Mouse (Mus musculus) forebrain, embryonic 14.5 days (tissue): ENCODE measurements at regions not wholly inside any gene's neighbourhood (a gene's known extent, or its start where the extent isn't known, plus 50 kb on each side); places are given as distances from the start of the nearest gene placed in this dataset.

ENCODE experiments used
- ATAC-seq: fragments of 200-750 bp; cut with Nextera tagmentation; 2 replicates; pipeline ENCODE4 v1.8.0; 2017; ENCODE audit warnings: mild to moderate bottlenecking, moderate library complexity
- DNase-seq: peaks from one replicate; pipeline ENCODE4 v3.0.0-alpha.2; 2015; ENCODE audit warnings: low spot score
- H3K27ac ChIP-seq: fragments of 300-500 bp; sonication (generic); 2 replicates; pipeline ENCODE4 v1.5.1; 2014; ENCODE audit warnings: low read depth, mild to moderate bottlenecking, control low read depth, low read length, moderate library complexity
- H3K27me3 ChIP-seq: fragments of 300-500 bp; sonication (generic); replicated peaks from 2 replicates; pipeline ENCODE4 v1.6.1; 2014; ENCODE audit warnings: low read length, control low read depth, mixed read lengths; ENCODE audit not compliant: control insufficient read depth, insufficient read depth
- H3K36me3 ChIP-seq: fragments of 300-500 bp; sonication (generic); 2 replicates; pipeline ENCODE4 v1.6.1; 2014; ENCODE audit warnings: low read length, control low read depth; ENCODE audit not compliant: control insufficient read depth, insufficient read depth
- H3K4me1 ChIP-seq: fragments of 300-500 bp; sonication (generic); 2 replicates; pipeline ENCODE4 v1.6.1; 2014; ENCODE audit warnings: antibody characterized with exemption, low read length, control low read depth; ENCODE audit not compliant: control insufficient read depth, insufficient read depth
- H3K4me2 ChIP-seq: fragments of 300-500 bp; sonication (generic); 2 replicates; pipeline ENCODE4 v1.6.1; 2014; ENCODE audit warnings: mild to moderate bottlenecking, control low read depth, low read length
- H3K4me3 ChIP-seq: fragments of 300-500 bp; sonication (generic); 2 replicates; pipeline ENCODE4 v1.5.1; 2014; ENCODE audit warnings: low read depth, low read length, control low read depth
- H3K9ac ChIP-seq: fragments of 300-500 bp; sonication (generic); 2 replicates; pipeline ENCODE4 v1.6.1; 2014; ENCODE audit warnings: mild to moderate bottlenecking, low read length, control low read depth, moderate library complexity
- H3K9me3 ChIP-seq: fragments of 300-500 bp; sonication (generic); replicated peaks from 2 replicates; pipeline ENCODE4 v1.6.1; 2016; ENCODE audit warnings: low read length, control low read depth, mixed read lengths; ENCODE audit not compliant: control insufficient read depth
- WGBS: fragments of 180-500 bp; shearing (Covaris S2); extraction: QIAGEN DNeasy Blood & Tissue Kit; methylation state at CpG from one replicate; pipeline ENCODE4 v1.1.7; 2014; 5-methylcytosine and 5-hydroxymethylcytosine counted together

DNA sequence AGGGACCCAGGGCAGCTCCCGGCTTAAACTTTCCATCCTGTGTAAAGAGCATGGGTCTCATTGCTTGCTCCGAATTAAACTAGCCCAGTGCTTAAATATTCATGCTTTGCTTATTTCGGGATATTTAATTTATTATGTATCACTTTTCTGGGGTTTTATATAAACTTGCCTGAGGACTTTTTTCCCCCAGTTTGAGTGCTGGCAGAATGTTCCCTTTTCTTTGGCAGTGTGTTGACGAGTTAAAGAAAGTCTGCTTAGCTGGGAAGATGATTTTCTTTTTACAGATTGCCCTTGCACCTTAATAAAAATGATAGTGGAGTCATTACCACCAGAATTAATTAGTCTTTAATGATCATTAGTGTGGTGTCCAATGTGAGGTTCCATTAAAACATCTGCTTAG, 126.9 kb downstream of the Gm10260 start:
- Histone ChIP-seq H3K9me3 (no peaks in the 10 kb centered on the region), H3K27ac (no peak overlapping the region), H3K36me3 (no peaks in the 10 kb centered on the region), H3K9ac (no peak overlapping the region), H3K27me3 (no peaks in the 10 kb centered on the region), H3K4me2 (no peak overlapping the region), H3K4me3 (no peak overlapping the region), H3K4me1 (0 out of 2 replicates have a peak, but pooled peaks cover 4% of the 10 kb centered on the region)
- DNase-seq (no peak), ATAC-seq (no peak)
- WGBS = 81% methylated on average over 4 of the region's 4 CpGs

GRCm38 (mm10) chr13:97631872-97632402, 128.5 kb downstream of the Gm10260 start:
- H3K9me3 ChIP-seq = no peaks in the 10 kb centered on the region
- no peak overlapping the region for H3K9ac ChIP-seq
- H3K27ac ChIP-seq = no peak overlapping the region
- DNase-seq = no peak
- H3K4me3 ChIP-seq = no peak overlapping the region
- H3K4me2 ChIP-seq = no peak overlapping the region
- H3K27me3 ChIP-seq = no peaks in the 10 kb centered on the region
- WGBS = 90% methylated on average over 13 of the region's 13 CpGs
- no peak for ATAC-seq
- 0 out of 2 replicates have a peak, but pooled peaks cover 3% of the 10 kb centered on the region for H3K4me1 ChIP-seq
- H3K36me3 ChIP-seq = no peaks in the 10 kb centered on the region

DNA sequence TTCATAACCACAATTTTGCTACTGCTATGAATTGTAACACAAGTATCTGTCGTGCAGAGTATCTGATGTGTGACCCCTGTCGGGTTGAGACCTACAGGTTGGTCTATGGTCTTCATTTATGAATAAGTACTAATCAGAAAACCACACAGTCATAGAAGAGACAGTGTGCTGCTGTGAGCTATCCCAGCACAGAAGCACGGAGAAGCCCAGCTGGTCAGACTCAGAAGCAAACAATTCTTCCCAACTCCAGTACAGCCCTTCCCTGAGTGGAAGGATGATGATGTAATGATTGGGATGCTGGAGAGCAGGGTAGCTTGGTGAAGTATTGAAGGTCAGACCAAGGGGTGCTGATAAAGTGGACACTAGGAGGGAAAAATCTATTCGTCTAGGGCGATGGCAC, 129.5 kb downstream of the Gm10260 start:
- Histone ChIP-seq H3K4me3 (no peak overlapping the region), H3K27ac (no peak overlapping the region), H3K4me1 (0 out of 2 replicates have a peak, but pooled peaks cover 3% of the 10 kb centered on the region), H3K4me2 (no peak overlapping the region), H3K27me3 (no peaks in the 10 kb centered on the region), H3K9me3 (no peaks in the 10 kb centered on the region), H3K36me3 (no peaks in the 10 kb centered on the region), H3K9ac (no peak overlapping the region)
- WGBS = 94% methylated on average over 5 of the region's 5 CpGs
- ATAC-seq (no peak), DNase-seq (no peak)

DNA sequence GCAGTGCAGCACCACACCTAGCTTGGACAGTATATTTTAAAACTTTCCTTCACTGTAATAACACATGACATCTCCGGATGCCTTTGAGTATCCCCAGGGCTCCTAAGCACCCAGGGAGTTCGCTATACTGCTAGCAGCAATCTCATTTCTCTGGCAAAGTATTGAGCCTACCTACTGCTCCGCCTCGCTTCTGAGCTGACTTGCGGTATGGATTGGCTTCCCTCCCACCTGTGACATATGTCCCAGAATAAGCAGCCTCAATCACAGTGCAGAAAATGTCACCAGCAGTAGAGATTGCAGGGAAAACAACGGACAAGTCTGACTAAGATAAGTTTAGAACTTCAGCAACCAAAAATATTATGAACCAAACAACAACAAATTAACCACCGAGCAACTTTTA, 131.8 kb downstream of the Gm10260 start:
- Histone ChIP-seq H3K9me3 (no peaks in the 10 kb centered on the region), H3K4me1 (no peaks in the 10 kb centered on the region), H3K4me2 (no peak overlapping the region), H3K9ac (no peak overlapping the region), H3K27ac (no peak overlapping the region), H3K4me3 (no peak overlapping the region), H3K27me3 (no peaks in the 10 kb centered on the region), H3K36me3 (no peaks in the 10 kb centered on the region)
- ATAC-seq (no peak), DNase-seq (no peak)
- WGBS = 86% methylated on average over 7 of the region's 7 CpGs

GRCm38 (mm10) chr13:97627247-97627646, 133.2 kb downstream of the Gm10260 start:
- H3K36me3 ChIP-seq = no peaks in the 10 kb centered on the region
- no peak overlapping the region for H3K4me3 ChIP-seq
- 93% methylated on average over 10 of the region's 10 CpGs for WGBS
- no peak overlapping the region for H3K27ac ChIP-seq
- ATAC-seq (no peak), DNase-seq (no peak)
- H3K9ac ChIP-seq = no peak overlapping the region
- no peaks in the 10 kb centered on the region for H3K9me3 ChIP-seq
- no peak overlapping the region for H3K4me2 ChIP-seq
- no peaks in the 10 kb centered on the region for H3K4me1 ChIP-seq
- no peaks in the 10 kb centered on the region for H3K27me3 ChIP-seq

- no peaks in the 10 kb centered on the region for H3K27me3 ChIP-seq
- ATAC-seq = no peak
- 84% methylated on average over 5 of the region's 5 CpGs for WGBS
These were observed 133.6 kb downstream of the Gm10260 start for GRCm38 (mm10) chr13:97626786-97627185.

GRCm38 (mm10) chr13:97626116-97626515, 134.3 kb downstream of the Gm10260 start:
- no peak overlapping the region for H3K9ac ChIP-seq
- H3K9me3 ChIP-seq = no peaks in the 10 kb centered on the region
- no peak overlapping the region for H3K4me3 ChIP-seq
- ATAC-seq (no peak), DNase-seq (no peak)
- H3K27ac ChIP-seq = no peak overlapping the region
- H3K27me3 ChIP-seq = no peaks in the 10 kb centered on the region
- 97% methylated on average over 5 of the region's 5 CpGs for WGBS
- H3K36me3 ChIP-seq = no peaks in the 10 kb centered on the region
- H3K4me2 ChIP-seq = no peak overlapping the region
- H3K4me1 ChIP-seq = no peaks in the 10 kb centered on the region

More at GRCm38 (mm10) chr13:97626786-97627185, 133.6 kb downstream of the Gm10260 start:
- H3K27ac ChIP-seq = no peak overlapping the region
- no peak for DNase-seq
- H3K9me3 ChIP-seq = no peaks in the 10 kb centered on the region
- H3K36me3 ChIP-seq = no peaks in the 10 kb centered on the region
- H3K9ac ChIP-seq = no peak overlapping the region
- H3K4me1 ChIP-seq = no peaks in the 10 kb centered on the region
- H3K4me2 ChIP-seq = no peak overlapping the region
- H3K4me3 ChIP-seq = no peak overlapping the region

DNA sequence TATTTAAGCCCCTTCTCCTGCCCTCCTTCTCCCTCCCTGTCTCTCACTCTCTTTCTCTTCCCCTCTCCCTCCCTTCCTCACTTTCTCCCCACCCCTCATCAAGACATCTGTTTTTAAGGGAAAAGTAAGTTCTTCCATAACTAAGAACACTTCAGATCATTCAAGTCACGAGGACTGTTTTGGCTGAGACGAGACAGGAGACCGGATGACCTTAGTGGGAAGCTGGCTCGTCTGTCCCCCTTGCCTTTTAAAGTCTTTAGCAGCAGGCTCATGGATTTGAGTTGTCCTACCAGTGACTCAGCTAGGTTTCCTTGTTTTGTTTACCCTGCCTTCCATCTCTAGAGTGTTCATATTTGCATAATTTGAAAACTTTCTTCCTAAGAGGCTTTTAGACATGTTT, 135.0 kb downstream of the Gm10260 start:
- no peak for ATAC-seq

GRCm38 (mm10) chr13:97618190-97618586, 142.2 kb downstream of the Gm10260 start:
- ATAC-seq (no peak), DNase-seq (no peak)
- Histone ChIP-seq H3K4me2 (no peak overlapping the region), H3K27me3 (no peaks in the 10 kb centered on the region), H3K4me1 (no peaks in the 10 kb centered on the region), H3K4me3 (no peak overlapping the region), H3K27ac (no peak overlapping the region), H3K36me3 (no peaks in the 10 kb centered on the region), H3K9me3 (no peaks in the 10 kb centered on the region), H3K9ac (no peak overlapping the region)
- 91% methylated on average over 6 of the region's 6 CpGs for WGBS

More for the DNA sequence above, 135.0 kb downstream of the Gm10260 start:
- no peak overlapping the region for H3K4me3 ChIP-seq
- WGBS = 86% methylated on average over 4 of the region's 4 CpGs
- no peaks in the 10 kb centered on the region for H3K27me3 ChIP-seq
- no peak for DNase-seq
- no peaks in the 10 kb centered on the region for H3K36me3 ChIP-seq
- H3K4me2 ChIP-seq = no peak overlapping the region
- no peaks in the 10 kb centered on the region for H3K9me3 ChIP-seq
- H3K4me1 ChIP-seq = no peaks in the 10 kb centered on the region
- no peak overlapping the region for H3K9ac ChIP-seq
- H3K27ac ChIP-seq = no peak overlapping the region
